Mouse (Mus musculus): Measurements from ENCODE around the gene Slc45a2.

- TF ChIP-seq CTCF (IDR thresholded peaks at IDR 0.05; ENCODE audit: low read depth, low read length) (no peak), GATA1 (IDR thresholded peaks at IDR 0.05; ENCODE audit: borderline replicate concordance, low read length) (no peak), TAL1 (conservative IDR thresholded peaks at IDR 0.05; ENCODE audit: low read depth, low read length) (no peak), POLR2AphosphoS5 (IDR thresholded peaks at IDR 0.05; ENCODE audit: insufficient replicate concordance, low read depth, low read length) (no peak), GATA2 (IDR thresholded peaks at IDR 0.05; ENCODE audit: borderline replicate concordance, low read depth, low read length) (no peak)
Measured at GRCm38 (mm10) chr15:10982064-10982435, 18.5 kb upstream of the Slc45a2 start.

Measured in G1E (cell line).